Mouse (Mus musculus) hindlimb bud, embryonic 11.5 days (tissue): Measurements from ENCODE around the gene Fam219b.

Source experiments
- DNase-seq: peaks from one replicate; pipeline ENCODE4 v3.0.0-alpha.2; 2012; ENCODE audit warnings: low read depth, low spot score; ENCODE audit errors: extremely low spot score

Fam219b gene

GRCm38 (mm10) chr9:57524439-57524838, 12.9 kb upstream of the Fam219b start:
- no peak for DNase-seq

GRCm38 (mm10) chr9:57525516-57525915, 11.8 kb upstream of the Fam219b start:
- DNase-seq, result no peak

GRCm38 (mm10) chr9:57526435-57526834, 10.9 kb upstream of the Fam219b start:
- DNase-seq, result no peak

GRCm38 (mm10) chr9:57531946-57532345, 5.4 kb upstream of the Fam219b start:
- DNase-seq, result no peak

GRCm38 (mm10) chr9:57536362-57536761, 966 bp upstream of the Fam219b start:
- no peak for DNase-seq

- no peak for DNase-seq
Observed at GRCm38 (mm10) chr9:57537728-57538181, 427 bp downstream of the Fam219b start.

- no peak for DNase-seq
Observed at GRCm38 (mm10) chr9:57539550-57539949, 2.2 kb downstream of the Fam219b start.

GRCm38 (mm10) chr9:57541312-57541711, 4.0 kb downstream of the Fam219b start:
- DNase-seq, result no peak

- DNase-seq, result no peak
Observed at GRCm38 (mm10) chr9:57543951-57544350, 6.6 kb downstream of the Fam219b start.

GRCm38 (mm10) chr9:57547287-57547686, 10.0 kb downstream of the Fam219b start:
- no peak for DNase-seq

- DNase-seq, result no peak
Observed at GRCm38 (mm10) chr9:57547869-57548268, 10.5 kb downstream of the Fam219b start.

GRCm38 (mm10) chr9:57549186-57549585, 11.9 kb downstream of the Fam219b start:
- no peak for DNase-seq

GRCm38 (mm10) chr9:57550126-57550862, 13.0 kb downstream of the Fam219b start:
- no peak for DNase-seq

GRCm38 (mm10) chr9:57552139-57552887, 15.0 kb downstream of the Fam219b start, which contains the start of gene Mpi:
Mpi (minus strand) TSS chr9:57552763.
- DNase-seq, result no peak

GRCm38 (mm10) chr9:57553119-57553518, 15.8 kb downstream of the Fam219b start:
- DNase-seq, result no peak

- no peak for DNase-seq
Observed at GRCm38 (mm10) chr9:57554753-57555152, 17.4 kb downstream of the Fam219b start.

GRCm38 (mm10) chr9:57557215-57557614, 19.9 kb downstream of the Fam219b start:
- no peak for DNase-seq

GRCm38 (mm10) chr9:57558625-57559024, 21.3 kb downstream of the Fam219b start:
- no peak for DNase-seq

GRCm38 (mm10) chr9:57559568-57559967, 22.2 kb downstream of the Fam219b start:
- DNase-seq, result no peak

- no peak for DNase-seq
Observed at GRCm38 (mm10) chr9:57560263-57560662, 22.9 kb downstream of the Fam219b start.

- peak; percentile 90 for DNase-seq
Observed at GRCm38 (mm10) chr9:57560861-57561710, 23.8 kb downstream of the Fam219b start, which contains the start of gene Scamp2. Scamp2 (plus strand) TSS chr9:57560943.
